ENCODE assay signal across 8 mouse cellular contexts in genomic region chr5:137314193-137315083, GRCm38 (mm10). TPM values are rescaled to one million over a fixed set of nuclear protein-coding genes. Genes with fewer than 3 reads are reported as not detected.
DNase-seq lines count a peak whose midpoint lies in the region; ATAC-seq and TF ChIP-seq lines count a peak whose summit lies in the region.

Trip6 (minus strand) TSS chr5:137314404.

- no peaks in the 10 kb centered on the region for H3K9me3 ChIP-seq in ES-E14 (ENCODE audit: control insufficient read depth, insufficient read depth, low read depth, low read length)
- H3K9me3 ChIP-seq in forebrain, embryonic 12.5 days = no peaks in the 10 kb centered on the region
- H3K9me3 ChIP-seq in heart, postnatal 0 days (replicated peaks; ENCODE audit: control insufficient read depth, low read length) = no peaks in the 10 kb centered on the region
- no peaks in the 10 kb centered on the region for H3K9me3 ChIP-seq in lung, postnatal 0 days (ENCODE audit: low read length)

- no peak for TF ChIP-seq EP300 in heart, postnatal 0 days (IDR thresholded peaks at IDR 0.05; ENCODE audit: low read depth)
- TF ChIP-seq EP300 in lung, postnatal 0 days (IDR thresholded peaks at IDR 0.05) = no peak

- ATAC-seq in forebrain, embryonic 12.5 days (ENCODE audit: low FRiP score) = peak; percentile 92
- ATAC-seq in heart, postnatal 0 days (ENCODE audit: insufficient read depth, low read depth) = peak; percentile 86
- ATAC-seq in lung, postnatal 0 days = peak; percentile 89
- ATAC-seq in activated CD4-positive, CD25-positive, alpha-beta regulatory T cell, adult 4 months = no peak

- peaks cover 0 to 16% of the 10 kb centered on the region in 2 experiments; a peak in 2 of 4 replicates for H3K4me1 ChIP-seq in ES-E14 (ENCODE audit: control insufficient read depth in 2 of 2, insufficient read depth in 2 of 2, low read length in 2 of 2, poor library complexity in 1 of 2)
- peaks cover 38% of the 10 kb centered on the region for H3K4me1 ChIP-seq in forebrain, embryonic 12.5 days
- H3K4me1 ChIP-seq in heart, postnatal 0 days (ENCODE audit: control insufficient read depth, insufficient read depth) = peaks cover 18% of the 10 kb centered on the region
- H3K4me1 ChIP-seq in lung, postnatal 0 days (ENCODE audit: insufficient read depth, low read depth, low read length) = peaks cover 10% of the 10 kb centered on the region

- peak within 1 kb of the TSS; percentile 56 to 75 for H3K4me3 ChIP-seq in ES-E14 (ENCODE audit: insufficient read depth in 1 of 2, low read depth in 1 of 2, low read length in 2 of 2, poor library complexity in 1 of 2, severe bottlenecking in 1 of 2)
- peak within 1 kb of the TSS; percentile 53 for H3K4me3 ChIP-seq in forebrain, embryonic 12.5 days (replicated peaks)
- H3K4me3 ChIP-seq in heart, postnatal 0 days (ENCODE audit: low read depth, low read length) = peak within 1 kb of the TSS; percentile 57
- H3K4me3 ChIP-seq in lung, postnatal 0 days (ENCODE audit: low read depth, low read length) = peak within 1 kb of the TSS; percentile 60

- DNase-seq in ES-E14 (ENCODE audit: low read depth, low spot score) = peak; percentile 86
- peak; percentile 81 for DNase-seq in adrenal gland, adult 8-10 months
- peak; percentile 79 for DNase-seq in heart, postnatal 0 days (ENCODE audit: low spot score)
- DNase-seq in kidney, postnatal 14 days = peak; percentile 93
- DNase-seq in lung, postnatal 0 days (ENCODE audit: low spot score) = peak; percentile 95
- DNase-seq in retina, postnatal 1 day = peak; percentile 90

- peak within 1 kb of the TSS; percentile 67 for H3K9ac ChIP-seq in ES-E14 (ENCODE audit: insufficient read depth, low read depth, low read length, poor library complexity, severe bottlenecking)
- H3K9ac ChIP-seq in forebrain, embryonic 12.5 days = peak within 1 kb of the TSS; percentile 79
- peak within 1 kb of the TSS; percentile 79 for H3K9ac ChIP-seq in heart, postnatal 0 days (replicated peaks; ENCODE audit: low read depth, low read length)
- peak within 1 kb of the TSS; percentile 89 for H3K9ac ChIP-seq in lung, postnatal 0 days (replicated peaks; ENCODE audit: low read depth)

- H3K36me3 ChIP-seq in ES-E14 (ENCODE audit: control insufficient read depth, insufficient read depth, low read length, poor library complexity, severe bottlenecking) = peaks cover 19% of the 10 kb centered on the region
- H3K36me3 ChIP-seq in forebrain, embryonic 12.5 days (replicated peaks) = peaks cover 42% of the 10 kb centered on the region
- peaks cover 16% of the 10 kb centered on the region for H3K36me3 ChIP-seq in heart, postnatal 0 days (replicated peaks; ENCODE audit: control insufficient read depth, insufficient read depth, low read length)
- H3K36me3 ChIP-seq in lung, postnatal 0 days (ENCODE audit: insufficient read depth, low read length) = 0 out of 2 replicates have a peak, but pooled peaks cover 11% of the 10 kb centered on the region

- peak within 1 kb of the TSS; percentile 57; the same call in 1 of the 2 replicates for H3K27ac ChIP-seq in ES-E14 (ENCODE audit: insufficient read depth, low read depth, low read length, poor library complexity, severe bottlenecking)
- peak within 1 kb of the TSS; percentile 80 for H3K27ac ChIP-seq in forebrain, embryonic 12.5 days
- peak within 1 kb of the TSS; percentile 82 for H3K27ac ChIP-seq in heart, postnatal 0 days (ENCODE audit: low read depth)
- H3K27ac ChIP-seq in lung, postnatal 0 days (ENCODE audit: low read length) = peak within 1 kb of the TSS; percentile 94

- peak within 1 kb of the TSS; percentile 74 for H3K4me2 ChIP-seq in forebrain, embryonic 12.5 days
- H3K4me2 ChIP-seq in heart, postnatal 0 days (ENCODE audit: low read depth, low read length) = peak within 1 kb of the TSS; percentile 93
- H3K4me2 ChIP-seq in lung, postnatal 0 days (replicated peaks; ENCODE audit: low read depth, low read length) = peak within 1 kb of the TSS; percentile 83

- H3K27me3 ChIP-seq in forebrain, embryonic 12.5 days = peaks cover 6% of the 10 kb centered on the region; the same call in 1 of the 2 replicates
- no peaks in the 10 kb centered on the region for H3K27me3 ChIP-seq in heart, postnatal 0 days (ENCODE audit: control insufficient read depth, insufficient read depth, low read length)
- no peaks in the 10 kb centered on the region for H3K27me3 ChIP-seq in lung, postnatal 0 days (replicated peaks; ENCODE audit: insufficient read depth, low read length)

- in situ Hi-C loops in ES-E14 (cut with MboI; ENCODE audit: low sequenced_read_pairs in 2 of 2, unreplicated experiment in 2 of 2) = no loop called here

- 9% methylated on average over 30 of the region's 30 CpGs for WGBS in forebrain, embryonic 12.5 days
- WGBS in heart, postnatal 0 days = 24% methylated on average over 30 of the region's 30 CpGs
- WGBS in lung, postnatal 0 days = 20% methylated on average over 30 of the region's 30 CpGs

- peak; percentile 25; the same call in 1 of the 2 replicates for TF ChIP-seq CTCF in heart, postnatal 0 days (IDR thresholded peaks at IDR 0.05; ENCODE audit: low read depth)
- peak; percentile 41 for TF ChIP-seq CTCF in lung, postnatal 0 days (IDR thresholded peaks at IDR 0.05)

TF ChIP-seq in ES-E14, 5 proteins besides CTCF, POLR2A, EP300 and RAD21:
- TF ChIP-seq ZC3H11A (IDR thresholded peaks at IDR 0.05; ENCODE audit: borderline replicate concordance, low read depth, low read length) (no peak), CHD2 (IDR thresholded peaks at IDR 0.05; ENCODE audit: low read depth, low read length) (no peak), MAFK (IDR thresholded peaks at IDR 0.05; ENCODE audit: insufficient read depth, low read depth, low read length) (no peak), ZNF384 (IDR thresholded peaks at IDR 0.05; ENCODE audit: low read depth, low read length) (no peak), HCFC1 (IDR thresholded peaks at IDR 0.05; ENCODE audit: borderline replicate concordance, insufficient read depth, low read length) (no peak)
TF ChIP-seq in ES-E14: peak in this region for 0.

RNA-seq across cellular contexts. Expression of gene Trip6, which starts in this region (rescaled TPM):
- total RNA-seq in ES-E14 (2012; rRNA removed) = 22.7 and 24.2 TPM in 2 replicates
- 10 to 100 TPM; 35.7 to 54.9 (median 48.5) TPM for total RNA-seq in adrenal gland, adult 8-10 months (2022)
- polyA plus RNA-seq in forebrain, embryonic 12.5 days (2016; fragmentation: Nextera tagmentation; extraction: Ambion mirVana) = 41.3 and 43.9 TPM in 2 replicates
- total RNA-seq in heart, postnatal 0 days (2014; rRNA removed; ENCODE audit: low replicate concordance) = 44.8 and 46.8 TPM in 2 replicates
- 22.9 and 28.6 TPM in 2 replicates for polyA plus RNA-seq in heart, postnatal 0 days (2015; fragmentation: Nextera tagmentation; extraction: Ambion mirVana)
- 45.8 and 50.1 TPM in 2 replicates for polyA plus RNA-seq in lung, postnatal 0 days (2015; fragmentation: Nextera tagmentation; extraction: Ambion mirVana)
- polyA plus RNA-seq in activated CD4-positive, CD25-positive, alpha-beta regulatory T cell, adult 4 months (2017; shearing (Covaris generic)) = 1 to 10 TPM; 1.3 to 1.5 TPM
